Mouse (Mus musculus): ENCODE measurements around the gene Sh3bgr.

Sh3bgr gene

GRCm38 (mm10) chr16:96199913-96200701 lies at the start of gene Sh3bgr:
Gene Sh3bgr, plus strand, starts transcription at chr16:96200450.
- peak; percentile 29 to 44 for DNase-seq (ENCODE audit: low spot score in 2 of 2)

DNA sequence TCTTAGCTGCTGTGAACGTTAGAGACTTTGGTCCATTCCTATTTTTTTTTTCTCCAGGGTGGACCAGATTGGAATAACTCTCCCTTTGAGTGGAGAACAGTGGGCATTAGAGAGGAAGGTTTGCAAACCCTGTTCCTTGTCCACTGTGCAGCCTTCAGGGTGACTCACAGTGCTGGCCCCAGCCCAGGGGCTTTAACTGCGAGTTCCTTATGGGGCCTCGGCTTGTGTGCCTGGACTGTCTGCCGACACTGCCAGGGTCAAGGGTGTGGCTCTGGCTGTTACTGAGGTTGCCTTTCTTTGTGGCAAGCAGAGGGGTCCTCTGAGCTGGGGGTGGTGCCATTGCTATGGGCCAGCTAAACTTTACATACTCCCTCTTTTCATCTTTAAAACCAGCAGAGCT lies 49.3 kb upstream of the Sh3bgr start:
- no peak for DNase-seq (ENCODE audit: low spot score in 2 of 2)

- DNase-seq (ENCODE audit: low spot score in 2 of 2): peak; percentile 45 to 80
Observed at GRCm38 (mm10) chr16:96151551-96151950, 48.7 kb upstream of the Sh3bgr start.

GRCm38 (mm10) chr16:96154476-96154875 lies 45.8 kb upstream of the Sh3bgr start:
- no peak for DNase-seq (ENCODE audit: low spot score in 2 of 2)

DNA sequence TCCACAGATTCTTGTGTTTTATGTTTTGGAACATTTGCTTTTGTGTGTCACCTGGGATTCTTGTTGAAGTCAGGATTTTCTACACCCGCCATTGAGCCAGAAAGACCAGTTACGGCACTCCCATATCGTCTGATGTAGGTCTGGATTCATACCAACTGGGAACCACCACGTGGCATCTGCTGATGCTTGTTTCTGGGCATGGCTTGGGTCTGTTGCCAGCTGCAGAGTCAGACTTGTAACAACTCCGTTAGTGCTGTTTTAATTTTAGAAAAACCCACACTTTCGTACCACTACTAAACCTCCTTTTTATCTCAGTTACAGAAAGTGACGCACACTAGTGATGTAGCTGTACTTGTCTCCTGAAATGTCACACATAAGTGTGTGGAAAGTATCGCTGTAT lies 44.2 kb upstream of the Sh3bgr start:
- no peak for DNase-seq (ENCODE audit: low spot score in 2 of 2)

DNA sequence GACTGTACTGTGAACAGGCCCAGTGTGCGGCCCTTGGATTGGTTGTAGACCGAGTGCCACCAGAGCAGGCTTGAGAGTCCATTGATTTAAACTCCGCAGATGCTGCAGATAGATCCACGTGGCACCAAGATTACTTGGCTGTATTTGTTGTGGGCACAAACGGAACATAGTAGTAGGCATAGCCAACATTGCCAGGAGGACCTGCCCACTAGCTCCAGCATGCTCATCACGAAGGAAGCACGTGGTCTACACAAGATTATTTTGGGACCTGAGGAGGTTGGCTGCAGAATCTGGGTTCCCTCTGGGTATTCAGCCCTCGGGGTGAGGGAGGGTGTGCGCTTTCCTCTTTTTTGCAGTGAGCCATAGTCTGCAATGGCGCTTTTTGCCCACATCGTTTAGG lies 43.1 kb upstream of the Sh3bgr start:
- DNase-seq (ENCODE audit: low spot score in 2 of 2): no peak

- DNase-seq (ENCODE audit: low spot score in 2 of 2): no peak
Observed at GRCm38 (mm10) chr16:96158511-96159080, 41.7 kb upstream of the Sh3bgr start.

GRCm38 (mm10) chr16:96159091-96159731 lies 41.0 kb upstream of the Sh3bgr start:
- DNase-seq (ENCODE audit: low spot score in 2 of 2): peak; percentile 60 to 78

DNA sequence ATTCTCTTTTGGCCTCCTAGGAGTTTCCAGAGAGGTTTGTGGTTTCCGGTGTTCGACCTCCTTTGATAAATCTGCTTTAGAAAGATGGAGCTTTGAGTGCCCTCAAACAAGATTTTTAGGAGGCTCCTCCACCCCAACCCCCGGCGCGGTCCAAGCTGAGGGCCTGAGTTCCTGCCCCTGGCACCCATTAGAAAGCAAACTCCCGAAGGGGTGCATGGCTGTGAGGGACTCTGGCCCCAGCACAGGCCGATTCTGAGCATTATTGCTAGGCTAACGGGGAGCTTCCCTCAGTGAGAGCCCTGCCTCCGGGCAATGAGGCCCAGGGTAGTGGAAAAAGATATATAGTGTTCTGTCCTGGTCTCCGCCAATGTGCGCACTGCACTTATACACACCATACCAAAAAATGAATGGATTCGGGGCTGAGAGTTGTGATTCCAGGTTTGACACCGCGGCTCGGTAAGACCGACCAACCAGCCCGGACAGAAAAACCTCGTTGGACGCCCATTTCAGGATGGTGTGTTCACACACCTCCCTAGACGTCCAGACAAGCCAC lies 40.4 kb upstream of the Sh3bgr start:
- no peak for DNase-seq (ENCODE audit: low spot score in 2 of 2)

DNA sequence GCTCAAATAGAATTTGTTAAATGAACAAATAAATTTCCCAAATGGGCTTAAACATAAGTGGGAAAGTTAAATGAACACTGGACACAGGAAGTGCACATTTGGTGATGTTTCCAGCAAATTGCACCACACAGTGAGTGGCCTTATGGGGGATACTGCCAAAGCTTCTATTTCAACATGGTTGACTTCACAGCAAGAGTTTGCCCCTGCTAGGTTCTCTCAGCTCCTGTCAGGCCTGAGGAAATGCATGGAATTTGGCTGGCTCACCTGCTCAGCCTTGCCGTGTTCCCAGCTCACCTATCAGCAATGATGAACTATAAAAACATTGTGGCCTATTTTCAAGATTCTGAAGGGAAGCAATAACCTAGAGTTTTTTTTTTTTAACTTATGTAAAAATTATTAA lies 39.3 kb upstream of the Sh3bgr start:
- DNase-seq (ENCODE audit: low spot score in 2 of 2): peak in 1 of 2 experiments; percentile 15

GRCm38 (mm10) chr16:96161336-96161735 lies 38.9 kb upstream of the Sh3bgr start:
- no peak for DNase-seq (ENCODE audit: low spot score in 2 of 2)

GRCm38 (mm10) chr16:96165723-96166264 lies 34.5 kb upstream of the Sh3bgr start:
- no peak for DNase-seq (ENCODE audit: low spot score in 2 of 2)

GRCm38 (mm10) chr16:96168837-96169236 lies 31.4 kb upstream of the Sh3bgr start:
- no peak for DNase-seq (ENCODE audit: low spot score in 2 of 2)

GRCm38 (mm10) chr16:96173648-96174047 lies 26.6 kb upstream of the Sh3bgr start:
- no peak for DNase-seq (ENCODE audit: low spot score in 2 of 2)

DNA sequence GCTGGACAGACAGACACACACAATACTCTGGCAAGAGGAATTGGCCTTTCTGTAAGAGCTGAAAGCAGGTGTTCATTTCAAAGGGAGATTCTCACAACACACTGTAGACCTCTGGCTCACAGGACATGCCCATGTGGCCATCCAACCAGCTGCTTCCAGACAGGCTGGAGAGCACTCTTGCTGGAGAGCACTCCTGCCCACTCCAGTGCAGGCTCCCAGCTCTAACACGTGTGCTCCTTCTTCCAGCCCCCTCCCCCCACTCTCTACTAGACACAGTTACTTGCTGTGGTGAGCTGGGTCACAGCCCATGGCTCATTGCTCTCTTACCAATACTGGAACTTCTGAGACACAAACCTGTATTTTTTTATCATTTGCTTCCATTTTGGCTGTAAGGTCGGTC lies 24.9 kb upstream of the Sh3bgr start:
- no peak for DNase-seq (ENCODE audit: low spot score in 2 of 2)

DNA sequence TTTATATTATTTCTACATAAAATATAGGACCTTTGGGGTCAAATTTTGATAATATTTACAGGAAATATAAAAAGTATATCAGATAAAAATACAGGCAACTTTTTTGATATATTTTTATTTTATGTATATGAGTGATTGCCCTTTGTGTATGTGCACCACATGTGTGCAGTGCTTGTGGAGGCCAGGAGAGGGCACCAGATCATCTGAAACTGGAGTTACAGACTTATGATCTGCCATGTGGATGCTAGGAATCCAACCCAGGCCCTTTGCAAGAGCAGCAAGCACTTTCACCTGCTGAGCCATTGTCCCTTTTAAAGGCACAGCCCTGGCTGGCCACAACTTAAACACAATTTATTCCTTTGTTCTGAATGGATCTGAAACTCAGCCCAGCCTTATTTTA lies 21.1 kb upstream of the Sh3bgr start:
- no peak for DNase-seq (ENCODE audit: low spot score in 2 of 2)

- DNase-seq (ENCODE audit: low spot score in 2 of 2): no peak
Observed at GRCm38 (mm10) chr16:96187619-96188018, 12.6 kb upstream of the Sh3bgr start.

- DNase-seq (ENCODE audit: low spot score in 2 of 2): peak; percentile 99
Observed at GRCm38 (mm10) chr16:96191531-96192506, 8.4 kb upstream of the Sh3bgr start, which contains the start of gene Lca5l. Gene Lca5l, minus strand, starts transcription at chr16:96192271.

GRCm38 (mm10) chr16:96200702-96201028 lies 415 bp downstream of the Sh3bgr start:
- DNase-seq (ENCODE audit: low spot score in 2 of 2): no peak

GRCm38 (mm10) chr16:96201485-96202232 lies 1.4 kb downstream of the Sh3bgr start:
- no peak for DNase-seq (ENCODE audit: low spot score in 2 of 2)
